Mouse (Mus musculus): ENCODE measurements around the gene Stradb. TPM values are rescaled to one million over a fixed set of nuclear protein-coding genes. Genes with fewer than 3 reads are reported as not detected.

The Stradb gene
- polyA plus RNA-seq, 2 experiments = 15.9 to 22.3 TPM

- Histone ChIP-seq H3K4me2 (replicated peaks; ENCODE audit: low read depth, low read length, severe bottlenecking) (no peak overlapping the region), H3K4me3 (replicated peaks; ENCODE audit: low read length) (no peak overlapping the region), H3K9me3 (ENCODE audit: control insufficient read depth, low read length) (no peaks in the 10 kb centered on the region), H3K9ac (ENCODE audit: low read depth, low read length, severe bottlenecking) (no peak overlapping the region), H3K4me1 (ENCODE audit: control insufficient read depth, insufficient read depth, low read length) (no peaks in the 10 kb centered on the region), H3K27me3 (ENCODE audit: control insufficient read depth, insufficient read depth, low read length) (no peaks in the 10 kb centered on the region), H3K27ac (replicated peaks; ENCODE audit: low read depth, low read length) (no peak overlapping the region), H3K36me3 (ENCODE audit: control insufficient read depth, insufficient read depth, low read length) (peaks cover 40% of the 10 kb centered on the region)
- 87% methylated on average over 3 of the region's 3 CpGs for WGBS
- DNase-seq (ENCODE audit: low spot score) (no peak), ATAC-seq (ENCODE audit: low FRiP score, low read depth) (no peak)
- TF ChIP-seq POLR2A (IDR thresholded peaks at IDR 0.05; ENCODE audit: borderline replicate concordance, extremely low read depth, insufficient read depth, insufficient read length) = no peak
Measured at GRCm38 (mm10) chr1:58982276-58982675, 9.0 kb downstream of the Stradb start.

GRCm38 (mm10) chr1:58984586-58984985 is 11.3 kb downstream of the Stradb start:
- Histone ChIP-seq H3K4me2 (replicated peaks; ENCODE audit: low read depth, low read length, severe bottlenecking) (no peak overlapping the region), H3K27ac (replicated peaks; ENCODE audit: low read depth, low read length) (no peak overlapping the region), H3K4me1 (ENCODE audit: control insufficient read depth, insufficient read depth, low read length) (no peaks in the 10 kb centered on the region), H3K27me3 (ENCODE audit: control insufficient read depth, insufficient read depth, low read length) (no peaks in the 10 kb centered on the region), H3K4me3 (replicated peaks; ENCODE audit: low read length) (no peak overlapping the region), H3K9ac (ENCODE audit: low read depth, low read length, severe bottlenecking) (no peak overlapping the region), H3K9me3 (ENCODE audit: control insufficient read depth, low read length) (no peaks in the 10 kb centered on the region), H3K36me3 (ENCODE audit: control insufficient read depth, insufficient read depth, low read length) (peaks cover 38% of the 10 kb centered on the region)
- no peak for TF ChIP-seq POLR2A (IDR thresholded peaks at IDR 0.05; ENCODE audit: borderline replicate concordance, extremely low read depth, insufficient read depth, insufficient read length)
- ATAC-seq (ENCODE audit: low FRiP score, low read depth) (no peak), DNase-seq (ENCODE audit: low spot score) (no peak)
- WGBS = 83% methylated on average over 5 of the region's 5 CpGs

GRCm38 (mm10) chr1:58993144-58993543 is 19.8 kb downstream of the Stradb start:
- ATAC-seq (ENCODE audit: low FRiP score, low read depth) (no peak), DNase-seq (ENCODE audit: low spot score) (no peak)
- WGBS = 74% methylated on average over 7 of the region's 7 CpGs
- Histone ChIP-seq H3K27me3 (ENCODE audit: control insufficient read depth, insufficient read depth, low read length) (no peaks in the 10 kb centered on the region), H3K4me1 (ENCODE audit: control insufficient read depth, insufficient read depth, low read length) (no peaks in the 10 kb centered on the region), H3K9me3 (ENCODE audit: control insufficient read depth, low read length) (no peaks in the 10 kb centered on the region), H3K4me3 (replicated peaks; ENCODE audit: low read length) (no peak overlapping the region), H3K4me2 (replicated peaks; ENCODE audit: low read depth, low read length, severe bottlenecking) (no peak overlapping the region), H3K27ac (replicated peaks; ENCODE audit: low read depth, low read length) (no peak overlapping the region), H3K9ac (ENCODE audit: low read depth, low read length, severe bottlenecking) (no peak overlapping the region), H3K36me3 (ENCODE audit: control insufficient read depth, insufficient read depth, low read length) (peaks cover 38% of the 10 kb centered on the region)
- no peak for TF ChIP-seq POLR2A (IDR thresholded peaks at IDR 0.05; ENCODE audit: borderline replicate concordance, extremely low read depth, insufficient read depth, insufficient read length)

- Histone ChIP-seq H3K4me1 (ENCODE audit: control insufficient read depth, insufficient read depth, low read length) (no peaks in the 10 kb centered on the region), H3K4me3 (replicated peaks; ENCODE audit: low read length) (no peak overlapping the region), H3K9me3 (ENCODE audit: control insufficient read depth, low read length) (no peaks in the 10 kb centered on the region), H3K27ac (replicated peaks; ENCODE audit: low read depth, low read length) (no peak overlapping the region), H3K9ac (ENCODE audit: low read depth, low read length, severe bottlenecking) (no peak overlapping the region), H3K27me3 (ENCODE audit: control insufficient read depth, insufficient read depth, low read length) (no peaks in the 10 kb centered on the region), H3K36me3 (ENCODE audit: control insufficient read depth, insufficient read depth, low read length) (peaks cover 33% of the 10 kb centered on the region), H3K4me2 (replicated peaks; ENCODE audit: low read depth, low read length, severe bottlenecking) (no peak overlapping the region)
- no peak for DNase-seq (ENCODE audit: low spot score)
- 32% methylated on average over 1 of the region's 1 CpGs for WGBS
- no peak for TF ChIP-seq POLR2A (IDR thresholded peaks at IDR 0.05; ENCODE audit: borderline replicate concordance, extremely low read depth, insufficient read depth, insufficient read length)
- no peak for ATAC-seq (ENCODE audit: low FRiP score, low read depth)
Measured at GRCm38 (mm10) chr1:58993723-58994122, 20.4 kb downstream of the Stradb start.

GRCm38 (mm10) chr1:58995313-58995712 is 22.0 kb downstream of the Stradb start:
- no peak for DNase-seq (ENCODE audit: low spot score)
- Histone ChIP-seq H3K4me1 (ENCODE audit: control insufficient read depth, insufficient read depth, low read length) (no peaks in the 10 kb centered on the region), H3K36me3 (ENCODE audit: control insufficient read depth, insufficient read depth, low read length) (peaks cover 33% of the 10 kb centered on the region), H3K4me3 (replicated peaks; ENCODE audit: low read length) (no peak overlapping the region), H3K9ac (ENCODE audit: low read depth, low read length, severe bottlenecking) (no peak overlapping the region), H3K27me3 (ENCODE audit: control insufficient read depth, insufficient read depth, low read length) (no peaks in the 10 kb centered on the region), H3K4me2 (replicated peaks; ENCODE audit: low read depth, low read length, severe bottlenecking) (no peak overlapping the region), H3K9me3 (ENCODE audit: control insufficient read depth, low read length) (no peaks in the 10 kb centered on the region), H3K27ac (replicated peaks; ENCODE audit: low read depth, low read length) (no peak overlapping the region)
- ATAC-seq (ENCODE audit: low FRiP score, low read depth) = no peak
- TF ChIP-seq POLR2A (IDR thresholded peaks at IDR 0.05; ENCODE audit: borderline replicate concordance, extremely low read depth, insufficient read depth, insufficient read length) = no peak
- 89% methylated on average over 5 of the region's 5 CpGs for WGBS

GRCm38 (mm10) chr1:59009250-59009649 is 35.9 kb downstream of the Stradb start:
- no peak overlapping the region for H3K4me2 ChIP-seq (replicated peaks; ENCODE audit: low read depth, low read length, severe bottlenecking)
- 36% methylated on average over 4 of the region's 4 CpGs for WGBS
- H3K4me1 ChIP-seq (ENCODE audit: control insufficient read depth, insufficient read depth, low read length) = no peaks in the 10 kb centered on the region
- no peak overlapping the region for H3K27ac ChIP-seq (replicated peaks; ENCODE audit: low read depth, low read length)
- no peak for ATAC-seq (ENCODE audit: low FRiP score, low read depth)
- no peaks in the 10 kb centered on the region for H3K9me3 ChIP-seq (ENCODE audit: control insufficient read depth, low read length)
- no peak overlapping the region for H3K9ac ChIP-seq (ENCODE audit: low read depth, low read length, severe bottlenecking)
- no peaks in the 10 kb centered on the region for H3K36me3 ChIP-seq (ENCODE audit: control insufficient read depth, insufficient read depth, low read length)
- H3K27me3 ChIP-seq (ENCODE audit: control insufficient read depth, insufficient read depth, low read length) = no peaks in the 10 kb centered on the region
- DNase-seq (ENCODE audit: low spot score) = peak; percentile 53
- no peak overlapping the region for H3K4me3 ChIP-seq (replicated peaks; ENCODE audit: low read length)
- TF ChIP-seq POLR2A (IDR thresholded peaks at IDR 0.05; ENCODE audit: borderline replicate concordance, extremely low read depth, insufficient read depth, insufficient read length) = no peak
